Mouse (Mus musculus) small intestine, adult 2 months (tissue): ENCODE measurements around the gene Vamp5. TPM values are rescaled to one million over a fixed set of nuclear protein-coding genes. Genes with fewer than 3 reads are reported as not detected.

ENCODE experiments used
- H3K27ac ChIP-seq: fragments of 200-500 bp; 2 replicates; pipeline ENCODE4 v1.5.1; 2012; ENCODE audit warnings: low read depth, low read length, control low read depth, inconsistent platforms; ENCODE audit not compliant: insufficient read depth
- H3K27me3 ChIP-seq: fragments of 200-500 bp; 2 replicates; pipeline ENCODE4 v1.6.1; 2012; ENCODE audit warnings: mild to moderate bottlenecking, moderate library complexity, low read length, inconsistent platforms; ENCODE audit not compliant: control insufficient read depth, insufficient read depth
- H3K36me3 ChIP-seq: fragments of 200-500 bp; 2 replicates; pipeline ENCODE4 v1.6.1; 2012; ENCODE audit warnings: mild to moderate bottlenecking, low read length, control low read depth, inconsistent platforms; ENCODE audit not compliant: control insufficient read depth, insufficient read depth
- H3K4me1 ChIP-seq: fragments of 200-500 bp; 2 replicates; pipeline ENCODE4 v1.6.1; 2012; ENCODE audit warnings: low read length, inconsistent platforms, mixed read lengths; ENCODE audit not compliant: control insufficient read depth, insufficient read depth, insufficient read length
- H3K4me3 ChIP-seq: fragments of 200-500 bp; 2 replicates; pipeline ENCODE4 v1.5.1; 2012; ENCODE audit warnings: low read depth, mild to moderate bottlenecking, control low read depth, inconsistent platforms, low read length, moderate library complexity
- CTCF ChIP-seq: fragments of 200-500 bp; IDR thresholded peaks from 2 replicates; pipeline ENCODE4 v1.5.1; 2012; ENCODE audit warnings: low read depth, mild to moderate bottlenecking, control low read depth, inconsistent platforms, low read length, moderate library complexity, mixed read lengths; ENCODE audit not compliant: insufficient replicate concordance, insufficient read length; ENCODE audit errors: extremely low read depth
- POLR2A ChIP-seq: fragments of 200-500 bp; IDR thresholded peaks from 2 replicates; pipeline ENCODE4 v1.6.1; 2012; ENCODE audit warnings: low read depth, mild to moderate bottlenecking, control low read depth, inconsistent platforms, low read length, moderate library complexity
- WGBS: fragments of 180-500 bp; shearing (Covaris S2); methylation state at CpG from one replicate; pipeline ENCODE4 v1.1.7; 2018; 5-methylcytosine and 5-hydroxymethylcytosine counted together
- polyA plus RNA-seq: library from polyadenylated mRNA; depleted of rRNA; stranded (reverse); fragments of >200 nt; gene quantifications from 2 replicates; pipeline ENCODE4 v1.2.3, GENCODE M21; 2012

Vamp5 gene
- polyA plus RNA-seq, 1 experiment: 19.8 TPM

DNA sequence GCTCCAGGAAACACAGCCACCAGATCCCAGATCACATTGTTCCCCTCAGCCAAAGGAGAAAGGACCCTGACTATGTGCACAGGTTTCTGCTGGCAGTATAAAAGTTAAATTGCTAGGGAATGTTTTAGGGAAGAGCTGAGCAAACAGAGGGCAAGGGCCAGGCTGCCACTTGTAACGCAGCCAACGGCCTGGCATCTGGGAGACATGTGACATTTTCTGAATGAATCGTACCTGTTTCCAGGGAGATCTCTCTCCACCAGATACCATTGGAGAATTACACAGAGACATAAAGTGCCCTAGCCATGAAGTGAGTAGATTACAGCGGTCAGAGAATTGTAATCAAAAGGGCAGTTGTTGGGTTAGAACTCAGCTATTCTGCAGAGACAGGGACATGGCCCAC, 7.1 kb downstream of the Vamp5 start:
- no peak for TF ChIP-seq POLR2A
- no peak for TF ChIP-seq CTCF
- WGBS: 37% methylated on average over 4 of the region's 4 CpGs
- peak overlapping the region; percentile 57 for H3K27ac ChIP-seq
- no peaks in the 10 kb centered on the region for H3K27me3 ChIP-seq
- H3K36me3 ChIP-seq: no peaks in the 10 kb centered on the region
- H3K4me1 ChIP-seq: peaks cover 24% of the 10 kb centered on the region; the same call in 1 of the 2 replicates
- no peak overlapping the region for H3K4me3 ChIP-seq

DNA sequence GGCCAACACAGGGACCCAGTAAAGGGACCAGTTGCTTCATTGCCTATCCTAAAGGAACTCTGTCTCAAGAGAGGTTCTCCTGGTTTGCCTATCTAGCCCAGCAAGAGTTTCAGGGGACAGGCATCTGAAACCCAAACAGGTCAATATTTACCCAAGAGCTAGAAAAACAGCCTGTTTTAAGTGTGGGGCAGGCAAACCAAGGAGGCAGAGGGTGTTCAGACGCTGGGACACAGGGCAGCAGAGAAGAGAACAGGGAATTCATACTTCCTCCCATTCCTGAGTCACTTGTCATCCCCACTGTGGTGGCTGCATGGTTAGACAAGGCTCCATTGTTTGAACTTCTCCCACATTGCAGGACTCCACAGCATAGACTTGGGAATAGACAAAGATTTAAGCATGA, 8.7 kb downstream of the Vamp5 start:
- H3K36me3 ChIP-seq: no peaks in the 10 kb centered on the region
- H3K27ac ChIP-seq: no peak overlapping the region
- no peak for TF ChIP-seq CTCF
- no peak for TF ChIP-seq POLR2A
- no peaks in the 10 kb centered on the region for H3K27me3 ChIP-seq
- H3K4me1 ChIP-seq: peaks cover 24% of the 10 kb centered on the region; the same call in 1 of the 2 replicates
- WGBS: 16% methylated on average over 1 of the region's 1 CpGs
- no peak overlapping the region for H3K4me3 ChIP-seq

DNA sequence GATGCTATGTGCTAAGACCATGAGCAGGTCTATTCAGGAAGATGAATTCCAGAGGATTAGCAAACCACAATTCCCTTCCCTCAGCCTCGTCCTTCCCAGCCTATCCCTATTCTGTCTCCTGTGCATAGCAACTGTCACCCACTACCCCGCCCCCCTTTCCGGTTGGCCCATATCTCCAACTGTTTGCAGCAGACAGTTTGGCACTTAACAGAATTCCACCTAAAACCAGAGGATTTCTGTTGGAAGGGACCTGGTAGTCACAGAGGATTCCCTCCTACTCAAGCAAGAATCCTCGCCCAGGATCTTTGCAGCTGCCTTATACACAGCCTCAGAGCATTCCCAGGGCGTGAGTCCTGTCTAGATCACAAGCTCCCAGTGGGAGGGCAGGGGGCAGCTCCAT, 9.1 kb downstream of the Vamp5 start:
- H3K4me3 ChIP-seq: no peak overlapping the region
- no peak for TF ChIP-seq POLR2A
- no peak for TF ChIP-seq CTCF
- no peaks in the 10 kb centered on the region for H3K27me3 ChIP-seq
- WGBS: 70% methylated on average over 5 of the region's 5 CpGs
- H3K36me3 ChIP-seq: no peaks in the 10 kb centered on the region
- H3K27ac ChIP-seq: no peak overlapping the region
- peaks cover 27% of the 10 kb centered on the region; the same call in 1 of the 2 replicates for H3K4me1 ChIP-seq

DNA sequence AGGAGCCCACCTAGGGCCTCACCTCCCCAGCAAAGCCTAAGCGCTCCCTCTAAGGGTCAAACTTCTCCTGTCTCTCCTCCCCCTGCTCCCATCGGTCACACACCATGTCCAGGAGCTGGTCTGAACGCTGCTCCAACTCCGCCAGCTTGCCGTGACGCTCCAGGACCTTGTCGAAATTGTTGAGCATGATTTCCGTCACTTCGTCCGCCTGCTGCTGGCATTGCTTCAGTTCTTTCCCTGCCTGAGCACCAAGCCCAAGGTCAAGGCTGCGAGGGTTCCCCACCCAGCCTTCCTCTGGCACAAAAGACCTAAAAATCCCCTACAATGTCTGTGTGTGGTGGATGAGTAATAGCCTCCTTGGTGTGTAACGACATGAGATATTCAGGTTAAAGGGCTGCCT, 10.2 kb downstream of the Vamp5 start:
- TF ChIP-seq POLR2A (no peak), CTCF (no peak)
- no peak overlapping the region for H3K27ac ChIP-seq
- H3K4me3 ChIP-seq: no peak overlapping the region
- H3K4me1 ChIP-seq: peaks cover 30% of the 10 kb centered on the region; the same call in 1 of the 2 replicates
- H3K27me3 ChIP-seq: no peaks in the 10 kb centered on the region
- 81% methylated on average over 12 of the region's 12 CpGs for WGBS
- no peaks in the 10 kb centered on the region for H3K36me3 ChIP-seq

DNA sequence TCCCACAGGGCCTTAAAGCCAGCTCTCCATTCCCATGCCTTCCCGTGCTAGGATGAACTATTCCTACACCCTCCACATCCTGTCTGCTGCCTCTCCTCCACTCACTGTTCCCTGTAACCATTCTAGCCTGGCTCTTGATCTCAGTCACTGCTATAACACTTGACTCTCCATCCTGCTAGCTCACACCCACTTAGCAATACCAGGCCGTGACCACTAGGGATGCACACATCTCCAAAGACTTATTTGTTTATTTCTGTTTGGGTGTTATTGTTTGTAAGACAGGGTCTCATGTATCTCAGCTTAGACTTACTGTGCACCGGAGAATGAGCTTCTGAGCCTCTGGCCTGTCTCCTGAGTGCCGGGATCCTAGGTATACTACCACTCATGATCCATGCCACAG, 10.7 kb downstream of the Vamp5 start:
- H3K27me3 ChIP-seq: no peaks in the 10 kb centered on the region
- 87% methylated on average over 4 of the region's 4 CpGs for WGBS
- H3K4me3 ChIP-seq: no peak overlapping the region
- H3K36me3 ChIP-seq: no peaks in the 10 kb centered on the region
- H3K27ac ChIP-seq: no peak overlapping the region
- TF ChIP-seq CTCF: no peak
- TF ChIP-seq POLR2A: no peak
- peaks cover 31% of the 10 kb centered on the region; the same call in 1 of the 2 replicates for H3K4me1 ChIP-seq

DNA sequence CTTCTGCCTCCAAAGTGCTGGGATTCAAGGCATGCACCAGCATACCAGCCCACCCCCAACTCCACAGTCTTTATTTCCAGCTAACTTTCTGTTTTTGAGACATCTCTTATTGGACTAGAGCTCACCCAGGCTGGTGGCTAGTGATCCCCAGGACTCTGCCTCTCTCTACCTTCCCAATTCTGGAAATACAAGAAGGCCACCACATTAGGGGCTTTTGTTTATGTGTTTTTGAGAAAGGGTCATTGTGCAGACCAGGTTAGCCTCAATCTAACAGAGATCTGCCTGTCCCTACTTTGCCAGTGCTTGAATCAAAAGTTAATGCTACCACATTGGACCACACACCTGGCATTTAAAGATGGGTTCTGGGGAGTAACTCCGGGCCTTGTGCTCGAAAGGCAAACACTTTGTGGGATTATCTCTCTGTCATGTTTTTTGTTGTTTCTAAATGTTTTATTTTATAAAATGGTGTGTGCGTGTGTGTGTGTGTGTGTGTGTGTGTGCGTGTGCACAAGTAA, 12.8 kb downstream of the Vamp5 start:
- no peaks in the 10 kb centered on the region for H3K27me3 ChIP-seq
- H3K27ac ChIP-seq: no peak overlapping the region
- TF ChIP-seq CTCF (no peak), POLR2A (no peak)
- no peak overlapping the region for H3K4me3 ChIP-seq
- H3K4me1 ChIP-seq: peaks cover 16% of the 10 kb centered on the region; the same call in 1 of the 2 replicates
- no peaks in the 10 kb centered on the region for H3K36me3 ChIP-seq
- 79% methylated on average over 4 of the region's 4 CpGs for WGBS

DNA sequence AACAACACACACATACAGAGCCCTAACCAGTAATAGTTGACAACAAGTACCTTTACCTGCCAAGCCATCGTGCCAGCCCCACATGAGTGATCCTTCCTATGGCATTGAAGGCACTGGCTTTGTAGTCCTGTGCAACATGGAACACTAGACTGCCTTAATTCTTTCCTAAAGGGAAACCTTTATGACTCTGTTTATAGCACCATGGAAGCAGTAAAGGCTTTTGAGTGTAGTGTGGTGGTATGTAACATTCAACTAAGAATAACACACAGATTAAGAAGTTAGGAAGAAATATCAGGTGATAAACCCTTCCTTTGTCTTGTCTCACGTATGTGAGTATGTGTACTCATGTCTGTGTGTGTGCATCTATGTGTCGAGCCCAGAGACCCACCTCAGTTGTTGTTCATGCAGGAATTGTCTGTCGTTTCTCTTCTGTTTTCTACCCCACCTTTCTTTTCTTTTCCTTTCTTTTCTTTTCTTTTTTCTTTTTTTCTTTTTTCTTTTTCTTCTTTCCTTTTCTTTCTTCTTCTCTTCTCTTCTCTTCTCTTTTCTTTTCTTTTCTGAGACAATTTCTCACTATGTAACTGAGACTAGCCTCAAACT, 13.3 kb downstream of the Vamp5 start, which contains the start of gene Rnf181:
Rnf181 (minus strand) TSS at position 113 of the 600 bp plus-strand sequence.
- peaks cover 10% of the 10 kb centered on the region; the same call in 1 of the 2 replicates for H3K4me1 ChIP-seq
- no peaks in the 10 kb centered on the region for H3K27me3 ChIP-seq
- 87% methylated on average over 4 of the region's 4 CpGs for WGBS
- H3K4me3 ChIP-seq: no peak within 1 kb of the TSS
- no peaks in the 10 kb centered on the region for H3K36me3 ChIP-seq
- TF ChIP-seq POLR2A: no peak
- no peak within 1 kb of the TSS for H3K27ac ChIP-seq
